11 mouse cellular contexts compared by ENCODE assay signal in genomic region chr7:120643217-120643616, GRCm38 (mm10). TPM values are rescaled to one million over a fixed set of nuclear protein-coding genes. Genes with fewer than 3 reads are reported as not detected.
DNase-seq lines count a peak whose midpoint lies in the region; ATAC-seq and TF ChIP-seq lines count a peak whose summit lies in the region.
"Had no signal": no experiment of that assay in that cellular context is flagged by ENCODE, and none has a peak within 500 bp of the region (broad histone marks: within the 10 kb centered on the region; RNA-seq: fewer than 3 reads in every experiment).

No protein-coding gene starts in this region.

- no peaks in the 10 kb centered on the region for H3K27me3 ChIP-seq in kidney, postnatal 0 days (ENCODE audit: insufficient read depth, low read length)
- no peaks in the 10 kb centered on the region for H3K27me3 ChIP-seq in kidney, embryonic 15.5 days
- H3K27me3 ChIP-seq: heart, embryonic 15.5 days; intestine, embryonic 15.5 days; limb, embryonic 12.5 days had no signal

- H3K9me3 ChIP-seq in kidney, postnatal 0 days (replicated peaks; ENCODE audit: low read length), result no peaks in the 10 kb centered on the region
- H3K9me3 ChIP-seq in kidney, embryonic 15.5 days (replicated peaks), result no peaks in the 10 kb centered on the region
- H3K9me3 ChIP-seq: heart, embryonic 15.5 days; intestine, embryonic 15.5 days; limb, embryonic 12.5 days had no signal

- H3K4me3 ChIP-seq in kidney, postnatal 0 days (replicated peaks; ENCODE audit: low read depth, low read length), result no peak overlapping the region
- H3K4me3 ChIP-seq in kidney, embryonic 15.5 days (replicated peaks), result no peak overlapping the region
- H3K4me3 ChIP-seq: heart, embryonic 15.5 days; intestine, embryonic 15.5 days; limb, embryonic 12.5 days had no signal

- H3K9ac ChIP-seq in kidney, postnatal 0 days (ENCODE audit: low read depth, low read length), result no peak overlapping the region
- no peak overlapping the region for H3K9ac ChIP-seq in kidney, embryonic 15.5 days
- H3K9ac ChIP-seq: heart, embryonic 15.5 days; intestine, embryonic 15.5 days; limb, embryonic 12.5 days had no signal

- H3K36me3 ChIP-seq in kidney, postnatal 0 days (ENCODE audit: insufficient read depth, low read length), result peaks cover 52% of the 10 kb centered on the region
- H3K36me3 ChIP-seq in kidney, embryonic 15.5 days, result peaks cover 89% of the 10 kb centered on the region

- no peak overlapping the region for H3K4me2 ChIP-seq in kidney, postnatal 0 days (ENCODE audit: low read length)
- H3K4me2 ChIP-seq in kidney, embryonic 15.5 days, result no peak overlapping the region
- H3K4me2 ChIP-seq: heart, embryonic 15.5 days; intestine, embryonic 15.5 days; limb, embryonic 12.5 days had no signal

- 70% methylated on average over 4 of the region's 4 CpGs for WGBS in kidney, postnatal 0 days
- 73% methylated on average over 4 of the region's 4 CpGs for WGBS in kidney, embryonic 15.5 days

- H3K27ac ChIP-seq in kidney, postnatal 0 days, result no peak overlapping the region
- no peak overlapping the region for H3K27ac ChIP-seq in kidney, embryonic 15.5 days
- H3K27ac ChIP-seq: heart, embryonic 15.5 days; intestine, embryonic 15.5 days; limb, embryonic 12.5 days had no signal

- peak; percentile 38 for TF ChIP-seq CTCF in kidney, postnatal 0 days (IDR thresholded peaks at IDR 0.05; ENCODE audit: low read depth)
- TF ChIP-seq CTCF in brain, embryonic 14.5 days (IDR thresholded peaks at IDR 0.05; ENCODE audit: borderline replicate concordance, extremely low read depth, insufficient read depth, insufficient read length), result no peak; the same call in 1 of the 2 replicates

- H3K4me1 ChIP-seq in kidney, postnatal 0 days (replicated peaks; ENCODE audit: insufficient read depth, low read length), result no peaks in the 10 kb centered on the region
- no peaks in the 10 kb centered on the region for H3K4me1 ChIP-seq in kidney, embryonic 15.5 days
- H3K4me1 ChIP-seq: heart, embryonic 15.5 days; intestine, embryonic 15.5 days; limb, embryonic 12.5 days had no signal

- no peak for DNase-seq in kidney, postnatal 0 days (ENCODE audit: low spot score)
- DNase-seq in 3T3-L1 (ENCODE audit: low read depth, low spot score) (peak; percentile 11), A20 (ENCODE audit: low read depth, low spot score) (peak; percentile 27)
- peak; percentile 5 for DNase-seq in brain, embryonic 14.5 days (ENCODE audit: low read depth)
- no peak for DNase-seq in right cerebral cortex, postnatal 25 days
- DNase-seq in right cerebral cortex, postnatal 4 days, result no peak
- DNase-seq: gastrocnemius, postnatal 10 days had no signal

- no peak for ATAC-seq in kidney, postnatal 0 days (replicated peaks; ENCODE audit: low FRiP score, low read depth)
- no peak for ATAC-seq in kidney, embryonic 15.5 days (replicated peaks; ENCODE audit: low FRiP score)
- ATAC-seq: intestine, embryonic 15.5 days had no signal

- TF ChIP-seq POLR2A in brain, embryonic 14.5 days (IDR thresholded peaks at IDR 0.05; ENCODE audit: borderline replicate concordance, extremely low read depth, insufficient read depth, insufficient read length, poor library complexity, severe bottlenecking), result no peak

RNA-seq across cellular contexts. Expression of gene Uqcrc2, which starts 8.2 kb away (rescaled TPM):
- polyA plus RNA-seq in kidney, postnatal 0 days (2015; fragmentation: Nextera tagmentation; extraction: Ambion mirVana), result 326 and 329 TPM in 2 replicates
- 241 and 250 TPM in 2 replicates for polyA plus RNA-seq in kidney, embryonic 15.5 days (2015; fragmentation: Nextera tagmentation; extraction: Ambion mirVana)
- polyA plus RNA-seq in brain, embryonic 14.5 days (2012; rRNA removed), result 154 and 174 TPM in 2 replicates

RNA-seq across cellular contexts. Expression of gene Pdzd9, which starts 26.9 kb away (rescaled TPM):
- 0.18 and 0.32 TPM in 2 replicates for polyA plus RNA-seq in kidney, postnatal 0 days (2015; fragmentation: Nextera tagmentation; extraction: Ambion mirVana)
- 0.37 and 0.52 TPM in 2 replicates for polyA plus RNA-seq in kidney, embryonic 15.5 days (2015; fragmentation: Nextera tagmentation; extraction: Ambion mirVana)
- 0.25 and 0.30 TPM in 2 replicates for polyA plus RNA-seq in brain, embryonic 14.5 days (2012; rRNA removed)

RNA-seq across cellular contexts. Expression of gene Mosmo, which starts 34.2 kb away (rescaled TPM):
- polyA plus RNA-seq in kidney, postnatal 0 days (2015; fragmentation: Nextera tagmentation; extraction: Ambion mirVana), result 13.2 and 16.2 TPM in 2 replicates
- 12.3 and 13.3 TPM in 2 replicates for polyA plus RNA-seq in kidney, embryonic 15.5 days (2015; fragmentation: Nextera tagmentation; extraction: Ambion mirVana)
- 26.8 and 27.8 TPM in 2 replicates for polyA plus RNA-seq in brain, embryonic 14.5 days (2012; rRNA removed)

Comparison
In these comparisons a context has a peak if more than half of its experiments do, and no peak if none do; other contexts are left out.
1. DNase-seq: peak in 3T3-L1 (single experiment), A20 (single experiment) and brain, embryonic 14.5 days (single experiment); none in kidney, postnatal 0 days (single experiment), right cerebral cortex, postnatal 25 days (single experiment) and right cerebral cortex, postnatal 4 days (single experiment).